Mouse (Mus musculus) lung, adult 18-20 months (tissue): ENCODE measurements around the gene Olfr1412.

Experiments
- DNase-seq, 2 experiments: peaks; one replicate each; pipeline ENCODE4 v3.0.0; 2022; ENCODE audit warnings: mixed read lengths in 2 of 2

Gene Olfr1412

GRCm38 (mm10) chr1:92585479-92585878 lies at the start of gene Olfr1412:
TSS of gene Olfr1412 (plus strand) at chr1:92585779.
- no peak for DNase-seq

GRCm38 (mm10) chr1:92536972-92537371 lies 48.6 kb upstream of the Olfr1412 start:
- no peak for DNase-seq

- DNase-seq = no peak
Observed at GRCm38 (mm10) chr1:92539071-92539470, 46.5 kb upstream of the Olfr1412 start.

GRCm38 (mm10) chr1:92545929-92546328 lies 39.6 kb upstream of the Olfr1412 start:
- DNase-seq = no peak

- no peak for DNase-seq
Observed at GRCm38 (mm10) chr1:92571022-92571421, 14.6 kb upstream of the Olfr1412 start, which contains the start of gene Olfr1413. TSS of gene Olfr1413 (plus strand) at chr1:92571322.

- no peak for DNase-seq
Observed at GRCm38 (mm10) chr1:92594111-92594510, 8.5 kb downstream of the Olfr1412 start, which contains the start of gene Olfr1411. TSS of gene Olfr1411 (plus strand) at chr1:92594411.

GRCm38 (mm10) chr1:92596019-92596418 lies 10.4 kb downstream of the Olfr1412 start:
- DNase-seq = no peak

GRCm38 (mm10) chr1:92605482-92605881 lies 19.9 kb downstream of the Olfr1412 start, which contains the start of gene Olfr1410:
TSS of gene Olfr1410 (plus strand) at chr1:92605782.
- DNase-seq = no peak

- DNase-seq = no peak
Observed at GRCm38 (mm10) chr1:92607711-92608110, 22.1 kb downstream of the Olfr1412 start.

GRCm38 (mm10) chr1:92611008-92611407 lies 25.4 kb downstream of the Olfr1412 start:
- DNase-seq = peak in 1 of 2 experiments; percentile 12

GRCm38 (mm10) chr1:92613175-92613574 lies 27.6 kb downstream of the Olfr1412 start:
- no peak for DNase-seq

GRCm38 (mm10) chr1:92614516-92614915 lies 28.9 kb downstream of the Olfr1412 start:
- no peak for DNase-seq

GRCm38 (mm10) chr1:92616046-92616445 lies 30.5 kb downstream of the Olfr1412 start:
- DNase-seq = no peak

- DNase-seq = no peak
Observed at GRCm38 (mm10) chr1:92617488-92617887, 31.9 kb downstream of the Olfr1412 start, which contains the start of gene Olfr12. TSS of gene Olfr12 (plus strand) at chr1:92617788.

GRCm38 (mm10) chr1:92618360-92618759 lies 32.8 kb downstream of the Olfr1412 start:
- DNase-seq = no peak

GRCm38 (mm10) chr1:92628227-92628626 lies 42.6 kb downstream of the Olfr1412 start:
- peak in 1 of 2 experiments; percentile 0 for DNase-seq

- DNase-seq = peak in 1 of 2 experiments; percentile 1
Observed at GRCm38 (mm10) chr1:92632196-92632595, 46.6 kb downstream of the Olfr1412 start.

GRCm38 (mm10) chr1:92632948-92633347 lies 47.4 kb downstream of the Olfr1412 start:
- DNase-seq = peak in 1 of 2 experiments; percentile 1

- peak in 1 of 2 experiments; percentile 1 for DNase-seq
Observed at GRCm38 (mm10) chr1:92633726-92634125, 48.1 kb downstream of the Olfr1412 start.

GRCm38 (mm10) chr1:92634569-92634968 lies 49.0 kb downstream of the Olfr1412 start:
- no peak for DNase-seq

GRCm38 (mm10) chr1:92634976-92635599 lies 49.5 kb downstream of the Olfr1412 start:
- DNase-seq = no peak

GRCm38 (mm10) chr1:92636015-92636414 lies 50.4 kb downstream of the Olfr1412 start:
- no peak for DNase-seq

GRCm38 (mm10) chr1:92636676-92637075 lies 51.1 kb downstream of the Olfr1412 start:
- no peak for DNase-seq

GRCm38 (mm10) chr1:92637501-92638172 lies 52.1 kb downstream of the Olfr1412 start:
- DNase-seq = no peak
